Mouse (Mus musculus): Measurements from ENCODE around the gene Trp53tg5.

Trp53tg5 gene

DNA sequence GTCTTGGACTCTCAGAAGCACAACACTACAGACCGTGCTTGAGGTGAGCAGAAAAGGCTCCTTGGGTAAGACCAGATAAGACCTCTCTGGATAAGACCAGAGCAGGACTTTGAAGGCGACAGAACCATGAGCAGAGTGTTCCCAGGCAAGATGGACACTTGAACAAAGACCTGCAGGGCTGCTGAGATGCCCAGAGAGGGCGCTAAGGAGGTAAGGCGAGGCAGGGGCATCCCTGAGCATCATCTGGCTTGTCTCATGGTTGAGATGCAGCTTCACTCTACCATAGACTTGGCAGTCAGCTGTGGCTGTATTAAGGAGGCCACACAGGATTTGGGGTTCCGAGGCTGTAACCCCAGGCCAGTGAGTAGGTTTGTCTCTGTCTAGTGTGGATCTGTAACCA is 25.8 kb upstream of the Trp53tg5 start:
- in situ Hi-C loops (cut with MboI; ENCODE audit: low pct_unique_long_range_greater_than_20kb in 1 of 2, low sequenced_read_pairs in 2 of 2, unreplicated experiment in 1 of 2): no loop called here

DNA sequence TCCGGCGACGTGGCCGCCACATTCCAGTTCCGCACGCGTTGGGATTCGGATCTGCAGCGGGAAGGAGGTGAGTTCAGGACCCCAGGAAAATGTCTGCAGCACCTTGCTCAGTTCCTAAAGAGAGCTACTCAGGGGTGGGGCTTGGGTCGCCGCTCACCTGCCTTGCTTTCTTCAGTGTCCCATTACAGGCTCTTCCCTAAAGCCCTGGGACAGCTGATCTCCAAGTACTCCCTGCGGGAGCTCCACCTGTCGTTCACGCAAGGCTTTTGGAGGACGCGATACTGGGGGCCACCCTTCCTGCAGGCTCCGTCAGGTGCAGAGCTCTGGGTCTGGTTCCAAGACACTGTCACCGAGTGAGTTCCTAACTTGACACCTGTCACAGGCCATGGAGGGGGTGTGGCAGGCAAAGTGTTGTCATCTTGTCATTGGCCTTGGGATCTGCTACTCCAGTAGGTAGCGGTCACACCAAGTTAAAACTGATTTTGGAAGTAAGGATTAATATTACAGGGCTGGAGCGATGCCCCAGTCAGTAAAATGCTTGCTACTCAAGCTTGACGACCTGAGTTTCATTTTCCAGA is 24.3 kb upstream of the Trp53tg5 start:
- in situ Hi-C loops (cut with MboI; ENCODE audit: low pct_unique_long_range_greater_than_20kb in 1 of 2, low sequenced_read_pairs in 2 of 2, unreplicated experiment in 1 of 2): no loop called here

DNA sequence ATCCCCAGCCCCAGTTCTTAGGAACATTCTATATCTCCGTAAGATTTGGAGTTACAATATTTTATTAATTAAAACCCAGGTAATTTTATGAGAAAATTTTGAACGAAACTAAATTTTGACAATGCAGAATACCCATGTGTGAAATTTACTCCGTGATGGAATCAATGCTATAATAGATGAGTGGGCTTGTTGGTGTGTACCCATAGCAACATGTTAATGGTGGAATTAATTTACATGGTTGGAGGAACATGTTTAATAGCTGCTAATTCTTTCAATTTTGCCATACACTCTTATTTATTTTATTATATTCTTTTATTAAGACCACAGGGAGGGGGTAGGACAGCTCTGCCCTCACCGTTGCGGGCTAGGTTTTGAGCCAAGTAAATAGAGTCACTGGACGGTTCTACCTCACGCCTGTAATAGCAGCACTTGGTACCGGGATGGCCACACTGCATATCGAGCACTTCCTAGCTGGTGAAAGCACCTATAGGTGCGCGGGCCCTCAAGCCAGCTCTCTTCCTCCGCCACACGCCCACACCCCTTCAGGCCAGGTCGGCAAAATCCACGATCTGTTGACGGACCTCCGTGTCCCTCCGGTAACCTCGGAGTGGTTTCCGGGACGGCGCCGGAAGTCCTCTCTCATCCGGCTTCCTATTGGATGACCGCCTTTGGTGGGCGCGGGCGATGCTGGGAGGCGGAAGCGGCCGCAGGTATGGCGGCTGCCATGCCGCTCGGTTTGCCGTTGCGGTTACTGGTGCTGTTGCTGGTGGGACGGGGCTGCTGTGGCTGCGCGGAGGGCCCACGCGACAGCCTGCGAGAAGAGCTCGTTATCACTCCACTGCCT is 23.5 kb upstream of the Trp53tg5 start, which contains the start of gene Pigt:
Pigt (plus strand) TSS at position 674 of the 844 bp plus-strand sequence.
- in situ Hi-C loops (cut with MboI; ENCODE audit: low pct_unique_long_range_greater_than_20kb in 1 of 2, low sequenced_read_pairs in 2 of 2, unreplicated experiment in 1 of 2): no loop called here

DNA sequence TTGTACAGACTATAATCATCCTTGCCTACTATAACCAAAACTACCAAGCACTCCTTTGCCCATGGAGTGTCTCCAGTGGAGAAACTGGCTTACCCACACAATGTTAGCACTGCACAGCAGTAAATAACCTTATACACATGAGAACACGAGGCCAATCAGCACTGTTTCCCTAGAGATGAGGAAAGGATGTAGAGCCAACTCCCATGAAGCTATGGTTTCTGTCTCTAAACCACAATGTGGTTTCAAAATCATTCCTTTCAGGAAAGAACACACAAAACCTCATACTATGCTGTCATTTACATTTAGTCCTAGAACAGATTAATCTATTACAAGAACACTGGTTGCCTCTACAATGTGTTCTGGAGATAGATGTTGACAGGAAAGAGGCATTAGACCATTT is 22.8 kb upstream of the Trp53tg5 start:
- in situ Hi-C loops (cut with MboI; ENCODE audit: low pct_unique_long_range_greater_than_20kb in 1 of 2, low sequenced_read_pairs in 2 of 2, unreplicated experiment in 1 of 2): no loop called here

DNA sequence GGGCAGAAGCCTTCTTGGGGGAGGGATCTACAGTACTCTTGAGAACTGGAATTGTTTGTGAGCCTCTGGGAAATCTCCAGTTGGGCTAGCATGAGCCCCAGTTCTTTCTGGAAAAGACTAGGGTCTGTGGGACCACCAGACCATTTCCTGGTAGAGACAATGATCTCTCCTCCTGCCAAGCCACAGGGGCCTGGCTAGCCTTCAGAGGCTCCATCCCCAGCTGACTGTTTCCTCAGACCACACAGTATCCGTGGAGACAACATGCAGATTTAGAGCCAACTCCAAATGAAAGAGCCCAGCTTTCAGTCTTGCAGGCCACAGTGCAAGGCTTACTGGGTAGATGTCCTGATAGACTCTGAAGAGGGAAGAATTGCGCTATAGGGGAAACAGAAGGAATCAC is 20.6 kb upstream of the Trp53tg5 start:
- in situ Hi-C loops (cut with MboI; ENCODE audit: low pct_unique_long_range_greater_than_20kb in 1 of 2, low sequenced_read_pairs in 2 of 2, unreplicated experiment in 1 of 2): no loop called here

DNA sequence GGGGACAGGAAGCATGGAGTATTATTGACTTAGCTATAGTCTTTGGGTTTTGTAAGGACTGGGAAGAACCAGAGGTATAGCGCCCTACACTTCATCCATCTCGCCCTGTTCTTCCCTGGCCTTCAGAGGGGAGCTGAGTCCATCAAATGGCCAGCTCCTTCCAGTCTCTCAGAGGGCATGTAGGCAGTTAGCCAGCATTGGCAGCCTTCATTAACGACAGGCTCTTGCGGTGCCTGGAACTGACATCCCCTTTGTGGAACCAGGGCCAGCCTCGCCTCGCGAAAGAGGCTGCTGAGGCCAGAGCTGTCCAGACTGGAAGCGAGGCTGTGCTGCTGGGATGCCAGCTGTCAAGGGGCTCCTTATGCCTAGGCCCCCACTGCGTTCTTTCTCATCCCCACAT is 14.3 kb upstream of the Trp53tg5 start:
- in situ Hi-C loops (cut with MboI; ENCODE audit: low pct_unique_long_range_greater_than_20kb in 1 of 2, low sequenced_read_pairs in 2 of 2, unreplicated experiment in 1 of 2): no loop called here

DNA sequence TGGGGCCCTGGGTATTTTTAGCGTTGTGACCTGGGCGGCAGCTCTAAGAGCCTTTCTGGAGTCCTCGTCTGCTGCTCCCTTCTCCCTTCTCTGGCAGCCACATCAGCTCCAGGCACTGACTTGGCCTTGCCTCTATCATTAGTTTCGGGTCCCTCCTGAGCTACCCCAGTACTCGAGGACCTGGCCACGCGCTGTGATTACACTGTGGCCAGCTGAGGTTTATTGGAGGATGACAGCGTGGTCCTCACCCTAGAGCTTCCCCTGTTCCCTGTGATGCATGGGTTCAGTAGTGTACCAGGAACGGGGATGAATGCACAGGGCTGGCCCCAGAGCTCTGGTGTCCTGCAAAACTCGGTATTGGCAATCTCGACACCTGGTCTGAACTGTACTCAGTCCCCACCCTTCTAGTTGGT is 13.6 kb upstream of the Trp53tg5 start:
- in situ Hi-C loops (cut with MboI; ENCODE audit: low pct_unique_long_range_greater_than_20kb in 1 of 2, low sequenced_read_pairs in 2 of 2, unreplicated experiment in 1 of 2): no loop called here

DNA sequence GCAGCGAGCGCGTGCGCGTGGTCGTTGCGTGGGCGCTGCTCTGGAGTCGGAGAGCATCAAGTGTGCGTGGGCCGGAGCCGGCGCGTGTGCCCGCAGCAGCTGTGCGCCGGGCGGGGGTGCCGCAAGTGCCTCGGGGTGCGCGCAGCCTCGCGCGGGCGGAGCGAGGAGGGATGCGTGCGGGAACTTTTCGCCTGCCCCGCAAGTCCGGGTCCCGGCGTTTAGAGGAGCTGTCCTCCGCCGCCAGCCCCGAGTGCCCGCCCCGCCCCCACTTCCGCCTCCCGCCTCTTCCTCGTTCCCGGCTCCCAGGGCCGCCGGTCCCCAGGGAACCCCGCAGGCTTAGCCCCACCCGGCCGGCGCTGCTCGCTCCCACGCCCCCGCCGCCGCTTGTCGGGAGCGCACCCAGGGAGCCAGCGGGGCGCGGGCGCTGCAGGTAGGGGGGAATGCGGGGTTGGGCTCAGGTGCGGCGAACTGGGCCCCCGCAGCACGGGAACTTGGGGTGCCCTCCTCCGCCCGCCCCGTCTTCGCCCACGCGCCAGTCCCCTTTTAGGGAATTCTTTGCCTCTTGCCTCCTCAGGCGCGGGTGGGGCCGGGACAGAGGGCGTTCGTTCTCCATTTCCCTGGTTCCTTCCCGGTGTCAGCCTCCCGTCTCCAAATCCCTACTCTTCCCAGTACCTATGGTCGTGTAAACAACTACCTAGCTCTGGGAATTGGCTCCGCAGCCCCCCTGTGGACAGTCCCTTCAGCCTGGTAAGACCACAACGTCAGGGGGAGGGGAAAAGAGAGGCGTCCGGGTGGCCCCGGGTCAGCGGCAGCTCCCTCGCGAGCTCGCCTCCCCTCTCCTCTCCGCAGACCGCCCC is 13.0 kb upstream of the Trp53tg5 start:
- in situ Hi-C loops (cut with MboI; ENCODE audit: low pct_unique_long_range_greater_than_20kb in 1 of 2, low sequenced_read_pairs in 2 of 2, unreplicated experiment in 1 of 2): no loop called here

DNA sequence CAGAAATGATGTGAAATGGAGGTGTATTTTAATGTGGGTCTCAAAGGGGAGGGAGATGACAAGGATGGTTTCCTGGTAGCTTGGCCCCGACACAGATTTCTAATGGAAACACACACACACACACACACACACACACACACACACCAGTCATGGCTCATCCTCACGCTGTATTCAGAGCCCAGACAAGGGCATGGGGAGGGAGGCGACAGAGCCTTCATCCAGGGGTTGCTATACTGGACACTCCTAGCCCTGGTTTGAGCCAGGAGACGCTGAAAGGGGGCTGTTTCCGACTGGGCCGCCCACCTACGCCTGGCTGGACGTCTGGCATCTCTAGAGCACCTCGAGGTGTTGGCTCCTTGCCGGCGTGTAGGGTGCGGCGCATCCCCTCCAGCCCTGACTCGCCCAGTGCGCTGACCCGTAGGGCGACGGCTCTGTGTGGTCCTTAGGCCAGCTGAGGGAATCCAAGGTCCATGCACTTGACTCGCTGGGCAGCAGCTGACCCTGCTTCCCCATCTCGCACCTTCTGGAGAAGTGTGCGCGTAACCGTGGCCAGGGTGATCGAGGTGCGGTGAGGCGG is 12.2 kb upstream of the Trp53tg5 start, which contains the start of gene Dbndd2:
Dbndd2 (plus strand) TSS at position 426 of the 577 bp plus-strand sequence.
- in situ Hi-C loops (cut with MboI; ENCODE audit: low pct_unique_long_range_greater_than_20kb in 1 of 2, low sequenced_read_pairs in 2 of 2, unreplicated experiment in 1 of 2): no loop called here

DNA sequence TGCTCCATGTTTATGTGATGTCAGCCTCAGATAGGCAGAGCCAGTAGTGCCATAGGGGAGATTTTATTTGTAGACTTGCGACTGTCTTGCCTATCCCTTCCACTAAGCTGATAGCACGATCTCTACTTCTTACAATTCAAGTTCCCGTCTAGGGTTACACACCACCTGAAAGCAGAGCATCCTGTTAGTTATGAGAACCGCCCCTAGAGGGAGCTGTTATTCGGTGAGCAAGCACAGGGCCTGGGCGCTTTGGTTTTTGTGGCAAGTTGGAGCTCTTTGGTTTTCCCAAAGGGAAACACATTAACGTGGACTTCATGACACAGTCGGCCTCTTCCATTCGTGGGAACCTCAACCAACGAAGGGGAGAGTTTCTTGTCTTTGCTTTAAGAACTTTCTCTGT is 3.3 kb downstream of the Trp53tg5 start:
- in situ Hi-C loops (cut with MboI; ENCODE audit: low pct_unique_long_range_greater_than_20kb in 1 of 2, low sequenced_read_pairs in 2 of 2, unreplicated experiment in 1 of 2): no loop called here

DNA sequence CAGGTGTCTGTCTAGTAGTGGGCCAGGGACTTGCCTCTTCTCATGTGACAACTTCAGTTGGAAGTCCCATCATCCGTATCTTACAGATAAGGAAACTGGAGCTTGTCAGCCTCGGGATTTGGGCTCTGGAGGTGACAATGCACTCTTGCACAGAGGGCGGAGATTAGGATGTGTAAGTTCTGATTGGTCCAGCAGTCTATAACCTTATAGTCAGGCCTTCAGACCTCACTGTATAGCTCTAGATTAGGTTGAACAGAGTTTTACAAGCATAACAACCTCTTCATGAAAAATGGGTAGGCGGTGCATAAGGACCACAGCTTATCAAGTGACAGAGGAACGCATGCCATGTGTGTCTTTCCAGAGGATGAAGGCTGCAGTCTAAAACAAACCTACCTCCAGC is 6.7 kb downstream of the Trp53tg5 start:
- in situ Hi-C loops (cut with MboI; ENCODE audit: low pct_unique_long_range_greater_than_20kb in 1 of 2, low sequenced_read_pairs in 2 of 2, unreplicated experiment in 1 of 2): no loop called here

DNA sequence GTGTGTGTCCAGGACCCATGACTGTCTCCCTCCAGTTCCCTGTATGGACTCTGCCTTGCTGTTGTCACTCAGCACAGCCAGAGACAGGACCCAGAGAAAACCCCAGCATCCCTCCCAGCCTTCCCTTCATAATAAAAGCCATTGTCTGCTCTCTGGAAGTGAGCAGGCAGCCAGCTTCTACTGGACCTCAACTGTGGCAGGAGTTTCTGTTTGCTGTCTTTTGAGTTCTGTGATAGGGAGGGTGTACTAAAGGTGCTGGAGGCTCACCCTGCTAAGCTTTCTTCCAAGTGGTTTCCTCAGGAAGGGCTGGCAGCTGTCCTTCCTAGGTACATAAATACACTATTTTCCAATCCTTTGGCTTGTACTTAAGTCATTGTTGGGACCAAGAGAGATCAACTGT is 8.4 kb downstream of the Trp53tg5 start:
- in situ Hi-C loops (cut with MboI; ENCODE audit: low pct_unique_long_range_greater_than_20kb in 1 of 2, low sequenced_read_pairs in 2 of 2, unreplicated experiment in 1 of 2): no loop called here

DNA sequence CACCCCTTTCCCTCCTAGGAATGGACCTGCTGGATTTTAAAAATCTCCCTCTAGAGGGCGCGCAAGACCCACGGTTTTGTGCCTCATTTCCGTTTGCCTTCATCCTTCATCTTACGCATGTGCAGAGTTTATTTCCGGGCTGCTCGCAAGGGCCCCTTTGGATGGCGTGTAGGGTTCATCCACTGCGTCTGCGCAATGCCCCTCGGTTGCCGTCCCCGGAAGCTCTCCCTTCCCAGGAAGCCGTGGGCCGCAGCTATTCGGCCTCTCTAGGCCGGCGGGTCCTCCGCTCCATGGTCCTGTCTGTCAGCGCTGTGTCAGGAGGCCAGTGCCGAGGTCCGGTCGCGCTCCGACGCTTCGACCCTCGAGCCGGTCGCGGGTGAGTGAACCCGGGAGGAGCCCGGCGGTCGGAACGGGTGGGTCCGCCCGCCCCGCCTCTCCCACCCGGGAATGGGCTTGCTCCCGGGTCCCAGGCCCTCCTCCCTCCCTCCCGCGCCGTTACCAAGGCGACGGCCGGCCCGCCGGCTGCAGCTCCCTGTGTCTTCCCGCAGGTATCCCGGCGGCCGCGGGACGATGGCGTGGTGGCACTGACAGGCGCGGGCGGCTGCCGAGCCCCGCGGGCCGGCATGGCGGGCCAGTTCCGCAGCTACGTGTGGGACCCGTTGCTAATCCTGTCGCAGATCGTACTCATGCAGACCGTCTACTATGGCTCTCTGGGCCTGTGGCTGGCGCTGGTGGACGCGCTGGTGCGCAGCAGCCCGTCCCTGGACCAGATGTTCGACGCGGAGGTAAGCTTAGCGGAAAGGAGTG is 12.6 kb downstream of the Trp53tg5 start, which contains the start of gene Gm20458:
Gm20458 (plus strand) TSS at position 223 of the 807 bp plus-strand sequence.
- in situ Hi-C loops (cut with MboI; ENCODE audit: low pct_unique_long_range_greater_than_20kb in 1 of 2, low sequenced_read_pairs in 2 of 2, unreplicated experiment in 1 of 2): no loop called here

DNA sequence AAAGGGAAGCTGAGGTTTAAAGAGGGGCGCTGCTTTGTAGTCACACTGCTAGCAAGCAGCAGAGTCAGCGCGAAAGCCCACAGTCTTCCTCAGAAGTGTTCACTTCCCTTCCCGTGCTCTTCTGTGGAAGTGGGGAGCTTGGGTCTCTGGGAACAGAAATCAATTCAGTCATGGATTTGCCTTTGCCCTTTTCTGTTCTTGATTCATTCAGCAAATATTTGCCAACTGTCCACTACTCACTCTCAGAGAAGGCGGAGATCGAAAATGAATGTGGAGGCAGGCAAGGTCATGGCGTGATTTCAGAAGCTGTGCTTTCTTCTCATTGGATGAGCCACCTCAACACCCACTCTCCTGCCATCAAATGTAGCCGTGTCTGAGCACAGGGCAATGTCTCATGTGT is 15.0 kb downstream of the Trp53tg5 start:
- in situ Hi-C loops (cut with MboI; ENCODE audit: low pct_unique_long_range_greater_than_20kb in 1 of 2, low sequenced_read_pairs in 2 of 2, unreplicated experiment in 1 of 2): loop anchor here in 1 of 2 experiments (5.0 kb wide), 1 partner anchor 41 kb away; no protein-coding TSS in a partner anchor

DNA sequence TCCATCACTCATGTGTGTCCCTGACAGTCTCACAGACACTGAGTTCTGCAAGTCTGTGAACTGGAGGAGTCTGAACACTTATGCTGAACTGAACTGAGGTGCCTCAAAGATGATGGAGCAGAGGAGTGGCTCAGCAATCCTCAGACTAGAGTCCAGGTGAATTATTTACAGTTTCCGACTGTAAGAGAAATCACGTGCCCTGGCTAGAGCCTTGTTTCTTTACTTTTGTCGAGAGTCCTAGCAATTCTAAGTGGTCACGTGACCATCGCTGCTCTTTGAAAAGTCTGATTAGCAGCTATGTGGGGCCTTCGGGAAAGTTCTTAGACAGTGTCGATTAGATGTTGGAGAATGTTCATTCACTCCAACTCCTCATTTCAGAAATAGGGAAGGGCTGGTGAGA is 15.6 kb downstream of the Trp53tg5 start:
- in situ Hi-C loops (cut with MboI; ENCODE audit: low pct_unique_long_range_greater_than_20kb in 1 of 2, low sequenced_read_pairs in 2 of 2, unreplicated experiment in 1 of 2): loop anchor here in 1 of 2 experiments (5.0 kb wide), 1 partner anchor 41 kb away; no protein-coding TSS in a partner anchor

DNA sequence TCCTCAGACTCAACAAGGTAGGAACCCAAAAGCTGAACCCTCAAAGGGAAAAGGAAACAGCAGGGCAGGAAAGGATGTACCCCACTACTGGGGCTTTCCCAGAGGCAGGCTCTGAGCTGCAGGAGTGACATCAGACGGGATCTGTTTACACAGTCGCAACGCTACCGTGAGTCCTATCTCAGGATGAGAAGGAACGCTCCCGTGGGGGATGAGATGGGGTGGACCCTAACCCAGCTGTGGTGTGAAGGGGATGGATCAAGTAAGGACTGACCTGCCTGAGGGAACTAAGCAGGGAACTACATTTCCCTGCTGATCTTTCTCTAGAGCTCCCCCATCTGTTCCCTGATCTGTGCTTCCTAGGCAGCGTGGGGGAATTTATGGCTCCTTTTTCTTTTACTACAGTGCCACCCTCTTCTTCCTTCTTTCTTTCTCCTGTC is 16.6 kb downstream of the Trp53tg5 start, which contains the start of gene Sys1:
Sys1 (plus strand) TSS at position 101 of the 437 bp plus-strand sequence.
- in situ Hi-C loops (cut with MboI; ENCODE audit: low pct_unique_long_range_greater_than_20kb in 1 of 2, low sequenced_read_pairs in 2 of 2, unreplicated experiment in 1 of 2): loop anchor here in 1 of 2 experiments (5.0 kb wide), 1 partner anchor 40 kb away; no protein-coding TSS in a partner anchor

DNA sequence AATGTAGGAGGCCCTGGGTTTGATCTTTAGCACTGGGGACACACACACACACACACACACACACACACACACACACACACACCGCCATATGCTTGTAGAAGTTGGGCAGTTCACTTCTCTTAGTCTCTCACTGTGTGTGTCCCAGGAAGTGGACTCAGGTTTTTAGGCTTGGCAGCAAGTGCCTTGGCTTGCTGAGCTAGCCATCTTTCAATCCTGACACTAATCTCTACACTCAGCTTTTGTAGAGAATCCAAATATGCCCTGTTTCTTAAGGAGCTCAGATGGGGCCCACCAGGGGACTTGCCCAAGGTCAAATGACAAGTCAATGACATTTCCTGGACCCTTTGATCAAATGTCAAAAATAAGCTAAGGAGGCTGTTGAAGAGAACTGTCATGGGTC is 17.1 kb downstream of the Trp53tg5 start:
- in situ Hi-C loops (cut with MboI; ENCODE audit: low pct_unique_long_range_greater_than_20kb in 1 of 2, low sequenced_read_pairs in 2 of 2, unreplicated experiment in 1 of 2): loop anchor here in 1 of 2 experiments (5.0 kb wide), 1 partner anchor 39 kb away; no protein-coding TSS in a partner anchor

All from mouse embryonic stem cell (cell line).